Mouse (Mus musculus): ENCODE results near the gene Gm20777. TPM values are rescaled to one million over a fixed set of nuclear protein-coding genes. Genes with fewer than 3 reads are reported as not detected.

The Gm20777 gene
- not detected for polyA plus RNA-seq (2015; fragmentation: Illumina TruSeq; extraction: RNeasy Lipid Tissue Mini Kit (QIAGEN cat#74804); ENCODE audit: insufficient read depth, low read depth, low replicate concordance)

DNA sequence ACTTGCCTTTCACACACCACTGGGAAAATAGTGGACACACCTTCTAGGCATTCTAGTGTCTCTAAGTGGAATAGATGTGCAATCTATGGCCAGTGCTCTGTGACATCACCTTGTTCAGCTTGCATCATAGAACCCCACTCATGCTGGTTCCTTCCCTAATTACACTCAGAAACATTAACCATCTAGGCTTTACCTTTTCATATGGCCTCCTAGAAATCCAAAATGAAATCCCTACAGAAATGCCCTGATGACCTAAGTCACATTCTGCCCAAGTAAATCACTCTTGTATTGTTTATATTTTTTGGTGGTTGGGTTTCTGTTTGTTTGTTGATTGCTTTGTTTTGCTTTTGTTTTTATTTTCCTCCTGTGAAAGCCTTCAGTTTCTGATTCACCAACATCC is at the start of gene Gm20777:
Gene Gm20777, minus strand, starts transcription at position 101 of the 400 bp plus-strand sequence.

Other genes with a start within 250 kb of the Gm20777 start
- not detected for gene Gm20737, start 216.4 kb downstream of the Gm20777 start, polyA plus RNA-seq (2015; fragmentation: Illumina TruSeq; extraction: RNeasy Lipid Tissue Mini Kit (QIAGEN cat#74804); ENCODE audit: insufficient read depth, low read depth, low replicate concordance)
- gene Gm21775, start 199.0 kb downstream of the Gm20777 start, polyA plus RNA-seq (2015; fragmentation: Illumina TruSeq; extraction: RNeasy Lipid Tissue Mini Kit (QIAGEN cat#74804); ENCODE audit: insufficient read depth, low read depth, low replicate concordance), result not detected
- gene Gm21900, start 136.1 kb downstream of the Gm20777 start, polyA plus RNA-seq (2015; fragmentation: Illumina TruSeq; extraction: RNeasy Lipid Tissue Mini Kit (QIAGEN cat#74804); ENCODE audit: insufficient read depth, low read depth, low replicate concordance), result not detected